Comparison of ENCODE assay signal across 25 mouse cellular contexts in genomic region chr1:155472956-155473646, GRCm38 (mm10). TPM values are rescaled to one million over a fixed set of nuclear protein-coding genes. Genes with fewer than 3 reads are reported as not detected.
DNase-seq lines count a peak whose midpoint lies in the region; ATAC-seq and TF ChIP-seq lines count a peak whose summit lies in the region.
"Had no signal": no experiment of that assay in that cellular context is flagged by ENCODE, and none has a peak within 500 bp of the region (broad histone marks: within the 10 kb centered on the region; RNA-seq: fewer than 3 reads in every experiment).

No protein-coding gene starts in this region.

- no peaks in the 10 kb centered on the region for H3K36me3 ChIP-seq in heart, embryonic 16.5 days (ENCODE audit: control insufficient read depth, insufficient read depth)
- H3K36me3 ChIP-seq in heart, embryonic 12.5 days: no peaks in the 10 kb centered on the region
- H3K36me3 ChIP-seq in liver, embryonic 14.5 days (replicated peaks; ENCODE audit: control insufficient read depth, insufficient read depth, low read depth): no peaks in the 10 kb centered on the region
- no peaks in the 10 kb centered on the region for H3K36me3 ChIP-seq in liver, embryonic 11.5 days (ENCODE audit: control insufficient read depth, insufficient read depth, low read length)
- H3K36me3 ChIP-seq in G1E (replicated peaks): no peaks in the 10 kb centered on the region
- no peaks in the 10 kb centered on the region for H3K36me3 ChIP-seq in midbrain, embryonic 16.5 days (ENCODE audit: control insufficient read depth, insufficient read depth, low read length)
- H3K36me3 ChIP-seq: embryonic facial prominence, embryonic 10.5 days; embryonic facial prominence, embryonic 15.5 days; hindbrain, embryonic 10.5 days; limb, embryonic 12.5 days; neural tube, embryonic 15.5 days had no signal

- H3K9ac ChIP-seq in heart, embryonic 16.5 days (ENCODE audit: low read length): no peak overlapping the region
- no peak overlapping the region for H3K9ac ChIP-seq in heart, embryonic 12.5 days
- H3K9ac ChIP-seq in liver, embryonic 14.5 days (replicated peaks): no peak overlapping the region
- H3K9ac ChIP-seq in liver, embryonic 11.5 days (ENCODE audit: low read depth, low read length): no peak overlapping the region
- no peak overlapping the region for H3K9ac ChIP-seq in midbrain, embryonic 16.5 days (ENCODE audit: low read depth, low read length)
- H3K9ac ChIP-seq: embryonic facial prominence, embryonic 15.5 days; forebrain, embryonic 13.5 days; limb, embryonic 12.5 days; neural tube, embryonic 15.5 days had no signal

- H3K4me3 ChIP-seq in heart, embryonic 16.5 days (ENCODE audit: low read length): no peak overlapping the region
- H3K4me3 ChIP-seq in heart, embryonic 12.5 days: no peak overlapping the region
- no peak overlapping the region for H3K4me3 ChIP-seq in liver, embryonic 14.5 days (ENCODE audit: insufficient read depth in 1 of 2, low read depth in 2 of 2, low read length in 2 of 2)
- H3K4me3 ChIP-seq in liver, embryonic 11.5 days (ENCODE audit: low read depth, low read length): no peak overlapping the region
- H3K4me3 ChIP-seq in G1E (ENCODE audit: low read depth, low read length): peak overlapping the region; percentile 49; the same call in 1 of the 2 replicates
- H3K4me3 ChIP-seq in midbrain, embryonic 16.5 days (ENCODE audit: low read depth, low read length): no peak overlapping the region
- H3K4me3 ChIP-seq: embryonic facial prominence, embryonic 10.5 days; embryonic facial prominence, embryonic 15.5 days; forebrain, embryonic 13.5 days; hindbrain, embryonic 10.5 days; left cerebral cortex, adult 2 months; limb, embryonic 12.5 days; neural tube, embryonic 15.5 days had no signal

- no peaks in the 10 kb centered on the region for H3K9me3 ChIP-seq in heart, embryonic 16.5 days (replicated peaks; ENCODE audit: control insufficient read depth, low read length)
- H3K9me3 ChIP-seq in heart, embryonic 12.5 days (replicated peaks): no peaks in the 10 kb centered on the region
- no peaks in the 10 kb centered on the region for H3K9me3 ChIP-seq in liver, embryonic 14.5 days (ENCODE audit: control insufficient read depth, low read length)
- H3K9me3 ChIP-seq in liver, embryonic 11.5 days (ENCODE audit: control insufficient read depth, low read length): no peaks in the 10 kb centered on the region
- no peaks in the 10 kb centered on the region for H3K9me3 ChIP-seq in G1E (replicated peaks)
- H3K9me3 ChIP-seq in midbrain, embryonic 16.5 days (replicated peaks; ENCODE audit: control insufficient read depth, low read length, poor library complexity, severe bottlenecking): no peaks in the 10 kb centered on the region
- H3K9me3 ChIP-seq: embryonic facial prominence, embryonic 10.5 days; embryonic facial prominence, embryonic 15.5 days; forebrain, embryonic 13.5 days; hindbrain, embryonic 10.5 days; limb, embryonic 12.5 days; neural tube, embryonic 15.5 days had no signal

- H3K27me3 ChIP-seq in heart, embryonic 16.5 days (ENCODE audit: control insufficient read depth, insufficient read depth, low read length): no peaks in the 10 kb centered on the region
- no peaks in the 10 kb centered on the region for H3K27me3 ChIP-seq in heart, embryonic 12.5 days (replicated peaks)
- no peaks in the 10 kb centered on the region for H3K27me3 ChIP-seq in liver, embryonic 14.5 days (ENCODE audit: control insufficient read depth, insufficient read depth, low read length)
- no peaks in the 10 kb centered on the region for H3K27me3 ChIP-seq in liver, embryonic 11.5 days (replicated peaks; ENCODE audit: control insufficient read depth, insufficient read depth, low read length)
- H3K27me3 ChIP-seq in G1E (ENCODE audit: insufficient read depth, low read length): no peaks in the 10 kb centered on the region
- no peaks in the 10 kb centered on the region for H3K27me3 ChIP-seq in midbrain, embryonic 16.5 days (ENCODE audit: control insufficient read depth, insufficient read depth, low read depth, low read length)
- H3K27me3 ChIP-seq: embryonic facial prominence, embryonic 15.5 days; forebrain, embryonic 13.5 days; limb, embryonic 12.5 days; neural tube, embryonic 15.5 days had no signal

- H3K4me2 ChIP-seq in heart, embryonic 16.5 days (ENCODE audit: low read depth, low read length): 0 out of 2 replicates have a peak overlapping the region, but pooled peaks have one; percentile 5
- no peak overlapping the region for H3K4me2 ChIP-seq in heart, embryonic 12.5 days
- H3K4me2 ChIP-seq in liver, embryonic 14.5 days (ENCODE audit: low read depth): peak overlapping the region; percentile 16
- no peak overlapping the region for H3K4me2 ChIP-seq in liver, embryonic 11.5 days
- H3K4me2 ChIP-seq in midbrain, embryonic 16.5 days (ENCODE audit: low read length): no peak overlapping the region
- H3K4me2 ChIP-seq: embryonic facial prominence, embryonic 15.5 days; forebrain, embryonic 13.5 days; heart, embryonic 11.5 days; limb, embryonic 12.5 days; neural tube, embryonic 15.5 days had no signal

- DNase-seq in liver, embryonic 14.5 days (ENCODE audit: low read depth in 3 of 3, low spot score in 3 of 3): no peak
- no peak for DNase-seq in liver, embryonic 11.5 days (ENCODE audit: low spot score)
- no peak for DNase-seq in G1E (ENCODE audit: low spot score)
- DNase-seq in embryo, embryonic 11 days: no peak
- DNase-seq: cerebellum, adult 2 months; cerebellum, postnatal 14 days; gastrocnemius, postnatal 25 days; heart, postnatal 10 days; kidney, adult 8-10 months; kidney, postnatal 10 days; retina, postnatal 1 day; right cerebral cortex, postnatal 14 days; thymus, postnatal 4 days had no signal

- no peak overlapping the region for H3K27ac ChIP-seq in heart, embryonic 16.5 days (ENCODE audit: low read length)
- H3K27ac ChIP-seq in heart, embryonic 12.5 days (ENCODE audit: poor library complexity, severe bottlenecking): no peak overlapping the region
- H3K27ac ChIP-seq in liver, embryonic 14.5 days: peak overlapping the region; percentile 52; the same call in 1 of the 2 replicates
- no peak overlapping the region for H3K27ac ChIP-seq in liver, embryonic 11.5 days (ENCODE audit: low read depth, low read length)
- H3K27ac ChIP-seq in midbrain, embryonic 16.5 days (ENCODE audit: low read length): peak overlapping the region; percentile 40
- H3K27ac ChIP-seq: embryonic facial prominence, embryonic 10.5 days; embryonic facial prominence, embryonic 15.5 days; forebrain, embryonic 13.5 days; hindbrain, embryonic 10.5 days; hindbrain, postnatal 0 days; left cerebral cortex, adult 2 months; limb, embryonic 12.5 days; neural tube, embryonic 15.5 days had no signal

- no peak for TF ChIP-seq CTCF in liver, embryonic 14.5 days (IDR thresholded peaks at IDR 0.05; ENCODE audit: low read depth)
- no peak for TF ChIP-seq CTCF in G1E (IDR thresholded peaks at IDR 0.05; ENCODE audit: low read depth, low read length)

- no peak for TF ChIP-seq EP300 in liver, embryonic 14.5 days (IDR thresholded peaks at IDR 0.05; ENCODE audit: low read depth)

- WGBS in heart, embryonic 16.5 days: 34% methylated on average over 5 of the region's 5 CpGs
- WGBS in heart, embryonic 12.5 days: 23% methylated on average over 5 of the region's 5 CpGs
- 65% methylated on average over 5 of the region's 5 CpGs for WGBS in liver, embryonic 14.5 days (ENCODE audit: insufficient replicate concordance)
- 71% methylated on average over 5 of the region's 5 CpGs for WGBS in liver, embryonic 11.5 days
- 25% methylated on average over 5 of the region's 5 CpGs for WGBS in midbrain, embryonic 16.5 days

- ATAC-seq in heart, embryonic 16.5 days (replicated peaks; ENCODE audit: extremely low read depth, insufficient read depth, low FRiP score): no peak
- no peak for ATAC-seq in heart, embryonic 12.5 days (ENCODE audit: insufficient number of reproducible peaks, low FRiP score)
- peak; percentile 25; the same call in 1 of the 2 replicates for ATAC-seq in liver, embryonic 14.5 days (ENCODE audit: insufficient read depth)
- ATAC-seq in liver, embryonic 11.5 days (replicated peaks; ENCODE audit: low FRiP score): no peak
- 0 out of 2 replicates have a peak, but pooled peaks have one; percentile 23 for ATAC-seq in G1E (ENCODE audit: extremely low read depth, insufficient number of reproducible peaks, low FRiP score, poor library complexity, severe bottlenecking)
- peak; percentile 75; the same call in 1 of the 2 replicates for ATAC-seq in midbrain, embryonic 16.5 days
- ATAC-seq: forebrain, embryonic 13.5 days; hindbrain, postnatal 0 days had no signal

- peaks cover 4% of the 10 kb centered on the region for H3K4me1 ChIP-seq in heart, embryonic 16.5 days (ENCODE audit: control insufficient read depth, insufficient read depth, low read length)
- H3K4me1 ChIP-seq in heart, embryonic 12.5 days (replicated peaks): peaks cover 12% of the 10 kb centered on the region
- H3K4me1 ChIP-seq in liver, embryonic 14.5 days (replicated peaks; ENCODE audit: control insufficient read depth in 2 of 2, insufficient read depth in 2 of 2, low read length in 1 of 2): peaks cover 17 to 19% of the 10 kb centered on the region in 2 experiments
- peaks cover 10% of the 10 kb centered on the region for H3K4me1 ChIP-seq in liver, embryonic 11.5 days (replicated peaks; ENCODE audit: control insufficient read depth, insufficient read depth, low read length)
- H3K4me1 ChIP-seq in G1E (ENCODE audit: insufficient read depth, low read depth, low read length): peaks cover 31% of the 10 kb centered on the region
- peaks cover 8% of the 10 kb centered on the region for H3K4me1 ChIP-seq in midbrain, embryonic 16.5 days (ENCODE audit: control insufficient read depth, insufficient read depth, low read length)
- H3K4me1 ChIP-seq: embryonic facial prominence, embryonic 15.5 days; limb, embryonic 12.5 days had no signal

RNA-seq across cellular contexts. Expression of gene Xpr1, which starts 55.9 kb away (rescaled TPM):
- polyA plus RNA-seq in heart, embryonic 16.5 days (2015; fragmentation: Nextera tagmentation; extraction: Ambion mirVana): 9.1 and 9.3 TPM in 2 replicates
- 13.0 and 13.2 TPM in 2 replicates for polyA plus RNA-seq in heart, embryonic 12.5 days (2016; fragmentation: Nextera tagmentation; extraction: Ambion mirVana)
- 3.3 and 4.2 TPM in 2 replicates for polyA plus RNA-seq in liver, embryonic 14.5 days (2012; rRNA removed)
- 2.2 and 2.4 TPM in 2 replicates for polyA plus RNA-seq in liver, embryonic 14.5 days (2014; fragmentation: Nextera tagmentation; extraction: Ambion mirVana)
- polyA plus RNA-seq in liver, embryonic 11.5 days (2014; fragmentation: Nextera tagmentation; extraction: Ambion mirVana): 5.3 and 8.0 TPM in 2 replicates
- total RNA-seq in G1E (2014; fragmentation: Nextera tagmentation): 176 and 193 TPM in 2 replicates
- 37.0 and 43.4 TPM in 2 replicates for total RNA-seq in G1E (2017)
- 9.0 and 11.5 TPM in 2 replicates for polyA plus RNA-seq in G1E (2012)
- 57.4 and 72.4 TPM in 2 replicates for polyA plus RNA-seq in midbrain, embryonic 16.5 days (2015; fragmentation: Nextera tagmentation; extraction: Ambion mirVana)

Comparison
In these comparisons a context has a peak if more than half of its experiments do, and no peak if none do; other contexts are left out.
1. ATAC-seq: peak in liver, embryonic 14.5 days (single experiment), G1E (single experiment) and midbrain, embryonic 16.5 days (single experiment); none in heart, embryonic 16.5 days (single experiment), heart, embryonic 12.5 days (single experiment) and liver, embryonic 11.5 days (single experiment).
2. H3K27ac ChIP-seq: peak in liver, embryonic 14.5 days (single experiment) and midbrain, embryonic 16.5 days (single experiment); none in heart, embryonic 16.5 days (single experiment), heart, embryonic 12.5 days (single experiment) and liver, embryonic 11.5 days (single experiment).
3. H3K4me2 ChIP-seq: peak in heart, embryonic 16.5 days (single experiment) and liver, embryonic 14.5 days (single experiment); none in heart, embryonic 12.5 days (single experiment), liver, embryonic 11.5 days (single experiment) and midbrain, embryonic 16.5 days (single experiment).